Mouse (Mus musculus): ENCODE measurements at regions not wholly inside any gene's neighbourhood (a gene's known extent, or its start where the extent isn't known, plus 50 kb on each side); places are given as distances from the start of the nearest gene placed in this dataset.

DNA sequence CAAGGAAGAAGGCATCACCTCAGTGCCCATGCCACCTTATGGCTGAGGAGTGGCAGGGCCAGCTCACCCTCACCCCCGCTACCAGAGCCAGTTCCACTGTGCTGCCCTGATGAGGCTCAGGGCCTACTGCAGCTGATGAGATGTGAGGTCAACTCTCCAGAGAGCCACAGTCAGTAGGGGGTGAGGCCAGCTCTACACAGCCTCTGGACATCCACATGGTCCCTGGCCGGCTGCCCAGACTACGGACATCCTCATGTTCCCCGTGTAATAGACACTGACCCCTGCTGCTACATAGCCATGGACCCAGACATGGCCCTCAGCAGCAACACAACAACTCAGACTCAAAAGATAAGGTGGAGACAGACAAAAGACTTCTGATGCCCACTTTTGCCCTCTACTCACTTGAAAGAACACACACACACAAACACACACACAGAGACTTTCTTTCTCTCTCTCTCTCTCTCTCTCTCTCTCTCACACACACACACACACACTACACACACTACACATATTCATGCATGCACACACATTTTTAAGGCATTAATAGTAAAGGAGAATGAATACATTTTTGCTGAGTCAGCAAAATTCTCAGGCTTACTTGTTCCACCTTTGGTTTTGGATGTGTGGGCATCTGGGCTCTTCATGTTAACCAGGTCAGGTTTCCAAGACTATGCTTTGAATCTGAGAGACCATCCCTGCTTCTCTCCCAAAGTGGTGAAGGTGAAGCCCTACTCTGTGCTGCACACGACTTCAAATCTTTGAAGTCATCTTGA lies 604.4 kb upstream of the Nrp1 start:
- no peak for DNase-seq (ENCODE audit: low read depth in 1 of 2, low spot score in 2 of 2)

GRCm38 (mm10) chr8:127757396-127757795 lies 601.0 kb upstream of the Nrp1 start:
- no peak for DNase-seq (ENCODE audit: low read depth in 1 of 2, low spot score in 2 of 2)

DNA sequence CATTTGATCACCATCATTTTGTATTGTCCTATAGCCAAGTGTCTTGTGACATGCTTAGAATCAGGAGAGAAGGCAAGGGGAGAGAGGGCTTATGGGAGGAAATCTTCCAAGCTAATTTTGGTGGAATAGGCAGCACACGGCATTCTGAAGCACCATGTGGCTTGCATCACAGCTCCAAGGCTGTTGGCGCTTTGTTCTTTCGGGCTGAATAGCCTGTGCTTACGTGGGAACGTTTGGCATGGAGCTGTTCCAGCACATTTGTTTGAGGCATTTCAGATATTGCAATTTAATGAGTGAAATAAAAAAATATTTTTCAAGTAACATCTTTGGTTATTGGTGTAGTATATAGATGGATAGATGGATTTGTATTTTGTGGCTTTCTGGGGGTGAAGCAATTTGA lies 598.5 kb upstream of the Nrp1 start:
- no peak for DNase-seq (ENCODE audit: low read depth in 1 of 2, low spot score in 2 of 2)

DNA sequence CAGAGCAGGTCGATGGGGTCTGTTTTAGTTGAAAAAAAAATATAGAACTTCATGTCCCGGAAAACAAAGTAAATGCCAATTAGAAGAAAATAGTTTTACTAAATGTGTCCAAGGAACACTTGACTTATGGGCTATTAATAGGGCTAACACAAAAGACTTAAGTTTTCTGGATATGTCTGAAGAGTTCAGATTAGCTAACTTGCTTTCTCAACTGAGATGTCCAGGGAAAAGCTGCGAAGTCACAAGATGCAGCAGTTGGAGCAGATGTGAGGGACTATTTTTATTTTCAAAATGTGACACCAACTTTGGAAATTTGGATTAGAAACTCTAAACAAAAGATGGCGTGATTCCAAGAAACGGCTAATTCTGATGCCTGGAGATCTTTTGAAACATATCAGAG lies 593.2 kb upstream of the Nrp1 start:
- no peak for DNase-seq (ENCODE audit: low read depth in 1 of 2, low spot score in 2 of 2)

GRCm38 (mm10) chr8:127768311-127768710 lies 590.1 kb upstream of the Nrp1 start:
- no peak for DNase-seq (ENCODE audit: low read depth in 1 of 2, low spot score in 2 of 2)

DNA sequence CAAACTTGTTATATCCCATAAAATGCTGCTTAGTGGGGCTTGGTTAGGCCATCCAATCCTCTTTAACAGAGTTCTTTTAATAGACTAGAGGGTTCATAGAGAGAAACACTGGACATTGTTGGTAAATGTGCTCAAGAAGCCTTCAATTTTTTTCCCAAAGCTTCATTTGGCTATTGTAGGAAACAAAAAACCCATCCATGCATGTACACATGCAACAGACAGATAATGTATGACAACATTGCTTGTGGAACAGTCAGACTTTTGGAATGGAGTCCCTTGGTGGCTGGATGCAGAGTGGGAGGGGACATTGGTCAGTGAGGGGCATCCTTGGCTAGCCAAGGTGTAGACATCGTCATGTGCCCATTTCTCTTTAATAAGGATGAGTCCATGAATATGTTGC lies 588.8 kb upstream of the Nrp1 start:
- no peak for DNase-seq (ENCODE audit: low read depth in 1 of 2, low spot score in 2 of 2)

DNA sequence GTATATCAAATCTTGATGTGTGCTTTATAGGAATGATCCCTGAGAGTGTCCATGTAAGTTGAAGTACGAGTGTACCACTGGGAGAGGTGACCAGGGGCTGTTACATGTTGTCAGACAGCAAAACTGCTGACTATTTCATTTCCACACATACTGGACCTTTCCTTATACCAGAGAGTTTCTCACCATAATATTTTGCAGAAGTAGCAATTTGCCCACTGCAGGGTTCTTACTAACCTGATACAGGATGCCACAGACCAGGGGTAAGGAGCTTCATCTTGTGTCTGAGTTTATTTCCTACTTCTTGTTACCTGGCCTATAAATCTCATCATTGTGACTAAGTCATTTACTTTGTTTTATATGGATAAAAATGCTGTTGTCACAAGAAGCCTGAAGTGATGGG lies 586.6 kb upstream of the Nrp1 start:
- no peak for DNase-seq (ENCODE audit: low read depth in 1 of 2, low spot score in 2 of 2)

- no peak for DNase-seq (ENCODE audit: low read depth in 1 of 2, low spot score in 2 of 2)
Measured at GRCm38 (mm10) chr8:127772415-127772814, 586.0 kb upstream of the Nrp1 start.

- no peak for DNase-seq (ENCODE audit: low read depth in 1 of 2, low spot score in 2 of 2)
Measured at GRCm38 (mm10) chr8:127772917-127773316, 585.5 kb upstream of the Nrp1 start.

GRCm38 (mm10) chr8:127774642-127775041 lies 583.8 kb upstream of the Nrp1 start:
- DNase-seq (ENCODE audit: low read depth in 1 of 2, low spot score in 2 of 2) = no peak

- DNase-seq (ENCODE audit: low read depth in 1 of 2, low spot score in 2 of 2) = no peak
Measured at GRCm38 (mm10) chr8:127775160-127775559, 583.2 kb upstream of the Nrp1 start.

DNA sequence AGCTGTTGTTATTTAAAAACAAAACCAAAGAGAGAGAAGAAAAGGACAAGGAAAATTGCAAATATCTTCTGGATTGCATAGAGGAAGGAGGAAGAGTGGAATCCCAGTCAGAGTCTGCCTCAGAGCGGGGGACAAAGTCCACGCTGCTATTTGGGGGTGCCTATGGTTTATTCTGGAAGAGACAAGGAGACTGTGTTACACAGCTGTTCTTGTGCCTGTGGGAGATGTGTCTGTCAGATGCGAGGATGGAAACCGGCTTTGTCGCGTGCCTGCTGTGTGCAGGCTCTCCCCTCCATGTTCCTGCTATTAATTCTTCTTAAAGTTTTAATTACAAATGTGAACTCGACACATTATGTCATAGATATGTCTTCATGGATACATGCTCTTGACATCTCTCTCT lies 582.7 kb upstream of the Nrp1 start:
- no peak for DNase-seq (ENCODE audit: low read depth in 1 of 2, low spot score in 2 of 2)

GRCm38 (mm10) chr8:127778352-127779020 lies 579.9 kb upstream of the Nrp1 start:
- no peak for DNase-seq (ENCODE audit: low read depth in 1 of 2, low spot score in 2 of 2)

DNA sequence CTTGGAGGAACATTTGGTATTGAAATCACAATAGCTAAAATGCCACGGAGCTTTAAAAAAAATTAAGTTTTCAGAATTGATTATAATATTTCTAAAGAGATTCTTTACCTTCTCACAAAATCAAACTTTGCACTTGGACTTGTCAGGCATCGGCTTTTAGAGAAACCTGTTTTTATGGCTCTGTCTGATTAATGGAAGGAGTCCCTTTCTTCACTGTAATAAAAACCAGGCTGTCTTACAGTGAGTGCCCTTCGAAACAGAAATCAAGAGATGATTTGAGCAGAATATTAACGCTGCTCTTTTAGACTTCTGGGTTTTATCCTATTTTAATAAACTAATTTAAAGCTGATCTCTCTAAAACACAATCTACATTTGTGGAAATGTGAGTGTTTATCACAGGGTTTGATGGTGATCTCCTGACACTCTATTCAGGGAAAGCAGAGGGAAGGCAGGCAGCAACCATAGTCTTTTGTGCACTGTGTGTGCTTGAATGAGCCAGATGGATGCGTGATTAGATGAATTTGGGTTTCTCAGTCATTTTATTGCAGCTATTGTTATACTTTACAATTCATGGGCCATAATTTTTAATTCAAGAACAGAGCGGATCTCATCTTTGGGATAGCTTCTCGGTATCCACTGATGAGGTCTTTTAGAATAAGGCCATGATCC lies 579.2 kb upstream of the Nrp1 start:
- no peak for DNase-seq (ENCODE audit: low read depth in 1 of 2, low spot score in 2 of 2)

DNA sequence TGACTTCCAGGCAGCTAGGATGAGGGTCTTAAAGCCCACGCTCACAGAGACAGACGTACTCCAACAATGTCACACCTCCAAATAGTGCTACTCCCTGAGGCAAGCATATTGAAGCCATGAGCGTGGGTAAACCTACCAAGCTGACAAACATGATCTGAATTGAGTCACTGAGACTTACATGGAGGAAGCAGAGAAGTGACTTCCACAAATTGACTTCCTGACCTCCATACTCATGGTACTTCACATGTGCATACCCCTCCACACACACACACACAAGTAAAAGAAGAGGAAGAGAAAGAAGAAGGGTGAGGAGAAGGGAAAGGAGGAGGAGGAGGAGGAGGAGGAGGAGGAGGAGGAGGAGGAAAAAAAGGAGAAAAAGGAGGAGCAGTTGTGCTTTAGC lies 577.8 kb upstream of the Nrp1 start:
- DNase-seq (ENCODE audit: low read depth in 1 of 2, low spot score in 2 of 2) = no peak

DNA sequence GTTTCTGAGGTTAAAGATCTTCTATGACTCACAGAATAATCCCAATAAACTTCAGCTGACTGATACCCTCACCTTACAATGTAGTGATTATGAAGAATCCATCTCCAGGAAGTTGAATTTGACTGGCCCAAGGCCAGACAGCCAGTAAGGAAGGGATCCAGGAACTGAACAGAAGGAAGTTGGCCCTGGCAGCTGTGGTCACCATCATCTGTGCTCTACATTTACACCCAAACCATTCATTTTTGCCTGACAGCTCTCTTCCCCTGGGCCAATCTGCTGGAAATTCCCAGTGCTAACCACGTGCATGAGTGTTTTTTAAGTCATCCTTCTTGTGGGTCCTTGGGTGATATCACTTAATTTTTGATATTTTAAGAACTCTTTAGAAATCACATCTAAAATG lies 577.4 kb upstream of the Nrp1 start:
- DNase-seq (ENCODE audit: low read depth in 1 of 2, low spot score in 2 of 2) = no peak

DNA sequence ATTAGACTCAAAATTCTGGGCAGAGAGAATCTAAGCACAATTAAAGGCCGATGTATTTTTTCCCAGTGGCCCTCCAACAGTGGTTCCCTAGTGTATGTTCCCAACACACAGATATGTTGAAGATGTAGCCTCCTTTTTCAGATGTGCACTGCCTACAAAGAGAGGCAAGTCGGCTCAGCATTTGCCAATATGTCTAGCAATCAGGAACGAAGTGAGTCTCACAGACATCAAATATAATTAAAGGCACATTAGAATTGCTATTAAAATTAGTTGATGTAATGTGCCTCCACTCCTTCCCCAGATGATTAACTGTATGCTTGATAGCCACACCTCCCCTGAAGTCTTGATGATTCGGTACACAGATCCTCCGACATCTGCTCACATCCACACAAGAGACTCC lies 565.8 kb upstream of the Nrp1 start:
- no peak for DNase-seq (ENCODE audit: low read depth in 1 of 2, low spot score in 2 of 2)

GRCm38 (mm10) chr8:127799849-127800471 lies 558.4 kb upstream of the Nrp1 start:
- DNase-seq (ENCODE audit: low read depth in 1 of 2, low spot score in 2 of 2) = no peak

DNA sequence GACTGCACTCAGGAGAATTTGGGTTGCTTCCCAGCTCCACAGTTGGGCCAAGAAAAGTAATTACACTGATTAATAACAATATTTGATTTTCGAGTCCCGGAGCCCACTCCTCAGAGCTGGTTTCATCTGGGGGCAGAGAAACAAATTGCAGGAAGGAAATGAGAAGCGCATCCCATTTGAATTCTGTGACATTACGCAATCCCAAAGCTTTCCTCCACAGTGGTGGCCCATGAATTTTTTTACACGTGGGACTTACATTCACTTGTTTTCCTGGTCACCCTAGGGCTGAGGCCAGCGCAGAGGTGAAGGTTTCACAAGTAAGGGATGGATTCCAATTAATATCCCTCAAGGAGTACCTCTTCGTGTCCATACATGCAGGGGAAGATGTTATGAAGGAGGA lies 556.3 kb upstream of the Nrp1 start:
- no peak for DNase-seq (ENCODE audit: low read depth in 1 of 2, low spot score in 2 of 2)

DNA sequence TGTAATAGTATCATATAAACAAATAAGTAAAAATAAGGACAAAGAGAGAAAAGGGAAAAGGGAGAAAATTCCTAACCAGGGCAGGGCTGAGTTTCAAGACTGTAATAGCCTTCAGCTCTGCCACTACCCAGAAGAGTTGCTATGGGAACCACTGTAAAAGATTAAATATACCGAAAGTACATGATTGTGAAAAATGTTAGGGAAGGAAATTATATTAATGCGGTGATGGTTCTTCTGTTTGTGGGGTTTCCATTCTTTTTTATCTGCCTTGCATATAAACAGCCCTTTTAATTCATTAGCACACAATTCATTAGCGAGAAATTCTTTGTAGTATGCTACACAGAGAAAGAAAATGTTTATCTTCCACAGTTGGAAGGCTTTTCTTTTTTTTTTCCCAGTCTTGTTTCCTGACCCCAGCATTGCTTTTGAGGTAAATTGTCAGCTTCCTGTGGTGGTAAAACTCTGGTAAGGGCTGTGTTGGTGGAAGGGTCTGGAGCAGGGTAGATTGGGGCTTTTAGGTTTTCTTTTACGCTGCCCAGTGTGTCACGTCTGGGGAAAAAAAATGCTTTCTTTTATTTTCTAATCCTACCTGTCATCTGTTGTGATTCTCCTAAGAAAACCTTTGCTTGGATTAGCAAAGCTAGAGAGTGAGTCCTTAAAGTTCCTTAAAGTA lies 555.6 kb upstream of the Nrp1 start:
- DNase-seq (ENCODE audit: low read depth in 1 of 2, low spot score in 2 of 2) = no peak
